Mouse (Mus musculus) heart, postnatal 0 days (tissue): ENCODE results near the gene Clip3.

Source experiments
- CTCF ChIP-seq: IDR thresholded peaks from 2 replicates; pipeline ENCODE4 v1.5.1; 2016; ENCODE audit warnings: antibody characterized with exemption, control low read depth, low read depth
- EP300 ChIP-seq: IDR thresholded peaks from 2 replicates; pipeline ENCODE4 v1.6.1; 2016; ENCODE audit warnings: antibody characterized with exemption, low read depth

DNA sequence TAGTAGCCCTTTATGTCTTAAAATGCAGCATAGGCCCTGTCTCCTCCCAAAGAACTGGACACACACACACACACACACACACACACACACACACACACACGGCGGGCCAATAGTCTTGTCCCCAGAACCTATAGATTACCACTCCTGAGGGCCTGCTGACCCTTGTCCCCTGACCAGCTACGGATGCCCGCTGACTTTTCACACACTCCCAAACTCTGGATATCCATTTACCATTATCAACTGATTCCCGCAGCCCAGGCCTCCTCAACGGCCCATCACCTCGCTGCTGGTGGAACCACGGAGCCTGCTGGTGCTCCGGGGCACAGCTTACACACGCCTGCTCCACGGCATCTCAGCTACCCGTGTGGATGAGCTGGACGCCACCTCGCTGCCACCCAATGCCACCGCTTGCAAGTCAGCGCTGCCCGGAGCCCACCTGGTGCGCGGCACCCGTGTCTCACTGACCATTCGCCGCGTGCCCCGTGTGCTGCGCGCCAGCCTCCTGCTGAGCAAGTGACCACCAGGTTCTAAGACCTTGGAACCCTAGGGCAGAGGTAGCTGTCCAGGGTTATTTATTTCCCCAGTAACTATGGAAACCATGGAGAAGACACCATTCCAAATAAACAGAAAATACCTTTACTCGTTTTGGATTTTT is 22.3 kb downstream of the Clip3 start:
- TF ChIP-seq EP300 (no peak), CTCF (no peak)
